Mouse (Mus musculus) CD4-positive helper T cell, adult 2 months (primary cell): ENCODE data around the gene Actl6a.
A peak's percentile ranks its signal among the peaks of the same experiment; 100 is the strongest.
"Not testable (repeated sequence)": the region's sequence is repeated elsewhere in the genome, so short reads cannot be mapped to it uniquely, and the experiment has no call there.

Experiments
- DNase-seq: peaks from one replicate; pipeline ENCODE4 v3.0.0-alpha.2; 2012; ENCODE audit warnings: low read depth, missing footprints, low spot score

The Actl6a gene

DNA sequence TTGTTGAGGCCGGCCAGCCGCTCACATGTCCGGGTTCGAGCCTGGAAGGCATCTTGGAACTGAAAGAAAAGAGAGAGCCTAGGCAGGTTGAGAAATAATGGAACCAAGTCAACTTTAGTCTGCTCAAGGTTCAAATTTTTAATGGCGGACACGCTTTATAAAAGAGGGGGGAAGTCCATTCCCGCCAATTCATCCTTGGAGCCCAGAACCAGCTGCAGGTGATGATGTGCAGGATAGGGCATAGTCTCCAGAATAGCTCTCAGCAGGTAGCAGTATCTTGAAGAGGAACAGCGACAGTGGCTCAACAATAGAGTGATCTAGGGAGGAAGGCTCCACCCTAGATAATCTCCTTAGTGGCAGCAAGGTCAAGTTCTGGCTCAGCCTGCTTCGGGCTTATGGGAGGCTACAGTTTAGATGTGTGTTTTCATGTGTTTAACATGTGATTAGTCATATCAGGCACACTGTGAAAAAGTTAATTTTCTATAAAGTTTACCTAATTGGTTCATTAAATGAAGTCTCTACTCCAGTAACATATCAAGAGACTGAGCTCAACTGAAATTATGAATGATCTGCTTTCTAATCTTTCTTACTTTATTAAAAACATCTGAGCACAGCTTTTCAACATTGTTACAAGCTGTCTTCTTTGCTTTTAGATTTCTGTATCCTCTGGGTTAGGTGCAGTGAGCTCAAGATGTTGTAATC, at the start of gene Actl6a:
Gene Actl6a, plus strand, starts transcription at position 652 of the 702 bp plus-strand sequence.
- DNase-seq: not testable (repeated sequence)

DNA sequence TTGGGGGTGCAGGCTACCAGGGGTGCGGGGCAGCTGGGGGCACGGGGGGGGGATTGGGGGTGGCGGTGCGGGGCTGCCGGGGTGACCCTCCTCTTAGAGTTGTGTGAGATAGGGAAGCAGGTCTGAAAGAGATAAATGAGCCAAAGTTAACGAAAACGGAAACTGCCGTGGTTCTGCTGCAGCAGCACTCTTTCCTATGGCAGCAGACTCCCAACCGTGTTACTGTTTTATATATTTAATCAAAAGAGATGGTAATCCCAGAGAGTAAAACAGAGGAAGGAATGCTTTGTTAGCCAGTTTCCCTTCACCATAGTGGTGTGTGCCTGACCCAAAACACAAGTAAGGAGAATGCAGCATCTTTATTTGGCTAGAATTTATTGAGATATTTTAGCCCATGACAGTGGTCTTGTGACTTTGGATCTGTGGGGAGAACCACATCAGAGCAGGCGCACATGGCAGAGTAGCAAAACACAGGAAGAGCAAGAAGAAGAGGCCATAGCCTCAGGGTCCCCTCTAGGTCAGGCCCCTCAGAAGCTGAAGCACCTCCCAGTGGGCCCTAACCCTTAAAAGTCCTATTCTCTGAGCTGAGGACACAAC, 49.6 kb upstream of the Actl6a start:
- no peak for DNase-seq

DNA sequence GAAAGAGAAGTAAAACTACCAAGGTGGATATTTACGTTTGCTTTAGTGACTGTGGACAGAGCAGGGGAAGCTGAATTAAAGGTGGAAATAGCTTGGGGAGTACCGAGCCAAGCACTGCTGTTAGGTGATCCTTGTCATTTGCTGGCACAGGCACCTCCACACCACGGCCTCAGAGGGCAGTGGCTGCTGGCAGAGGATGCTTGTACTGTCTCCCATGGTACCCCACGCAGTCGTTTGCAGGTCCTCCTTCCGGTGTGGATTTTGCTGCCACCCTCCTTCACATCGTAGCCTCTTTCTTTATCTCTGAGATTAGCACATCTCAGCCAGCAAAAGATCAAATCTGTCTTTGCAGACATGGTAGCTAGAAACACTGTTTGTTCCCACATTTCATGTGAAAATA, 47.7 kb upstream of the Actl6a start:
- no peak for DNase-seq

DNA sequence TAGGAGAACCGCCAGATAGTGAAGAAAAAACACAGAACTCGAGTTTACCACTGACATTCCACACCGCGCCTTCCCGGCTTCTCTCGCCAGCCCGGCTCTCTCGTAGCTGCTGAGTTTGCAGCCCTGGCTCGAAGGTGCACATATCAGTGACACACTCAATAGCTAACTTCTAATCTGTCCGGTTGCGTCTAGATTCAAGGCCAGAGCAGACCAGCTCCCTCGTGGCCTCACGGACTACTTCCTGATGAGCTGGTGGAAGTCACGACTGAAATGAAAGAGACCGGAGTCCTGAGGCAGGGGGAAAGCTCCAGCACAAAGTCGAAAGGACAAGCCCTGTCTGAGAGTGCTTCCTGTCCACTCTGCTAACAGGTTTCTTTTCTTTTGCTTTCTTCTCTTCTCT, 47.3 kb upstream of the Actl6a start:
- DNase-seq: no peak

DNA sequence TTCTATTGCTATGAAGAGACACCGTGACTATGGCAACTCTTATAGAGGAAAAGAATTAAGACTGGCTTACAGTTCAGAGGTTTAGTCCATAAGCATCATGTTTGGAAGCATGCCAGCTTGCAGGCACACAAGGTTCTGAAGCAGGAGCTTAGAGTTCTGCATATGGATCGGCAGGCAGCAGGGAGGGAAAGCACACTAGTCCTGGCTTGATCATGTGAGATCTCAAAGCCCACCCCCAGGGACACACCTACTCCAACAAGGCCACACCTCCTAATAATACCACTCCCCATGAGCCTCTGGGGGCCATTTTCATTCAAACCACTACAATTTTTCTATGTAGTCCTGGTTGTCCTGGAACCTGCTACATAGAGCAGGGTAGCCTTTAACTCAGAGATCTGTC, 46.6 kb upstream of the Actl6a start:
- DNase-seq: no peak

DNA sequence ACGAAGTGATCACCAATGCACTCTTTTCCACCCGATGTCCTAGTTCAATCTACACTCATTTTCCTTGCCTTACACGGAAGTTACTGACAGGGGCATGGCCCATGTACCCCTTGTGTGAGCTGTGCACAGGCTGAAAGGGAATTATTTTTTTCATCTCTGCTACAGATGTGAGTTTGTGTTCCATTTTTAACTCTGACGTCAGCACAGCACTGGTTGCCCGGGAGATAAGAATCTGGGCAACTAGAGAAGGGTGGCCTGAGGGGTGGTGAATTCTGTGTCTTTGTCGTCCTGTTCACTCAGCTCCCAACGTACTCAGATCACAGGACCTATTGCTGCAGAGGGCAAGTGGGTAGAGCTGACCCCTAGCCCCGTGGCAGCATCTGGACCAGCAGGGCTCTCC, 45.8 kb upstream of the Actl6a start:
- peak; percentile 10 for DNase-seq

DNA sequence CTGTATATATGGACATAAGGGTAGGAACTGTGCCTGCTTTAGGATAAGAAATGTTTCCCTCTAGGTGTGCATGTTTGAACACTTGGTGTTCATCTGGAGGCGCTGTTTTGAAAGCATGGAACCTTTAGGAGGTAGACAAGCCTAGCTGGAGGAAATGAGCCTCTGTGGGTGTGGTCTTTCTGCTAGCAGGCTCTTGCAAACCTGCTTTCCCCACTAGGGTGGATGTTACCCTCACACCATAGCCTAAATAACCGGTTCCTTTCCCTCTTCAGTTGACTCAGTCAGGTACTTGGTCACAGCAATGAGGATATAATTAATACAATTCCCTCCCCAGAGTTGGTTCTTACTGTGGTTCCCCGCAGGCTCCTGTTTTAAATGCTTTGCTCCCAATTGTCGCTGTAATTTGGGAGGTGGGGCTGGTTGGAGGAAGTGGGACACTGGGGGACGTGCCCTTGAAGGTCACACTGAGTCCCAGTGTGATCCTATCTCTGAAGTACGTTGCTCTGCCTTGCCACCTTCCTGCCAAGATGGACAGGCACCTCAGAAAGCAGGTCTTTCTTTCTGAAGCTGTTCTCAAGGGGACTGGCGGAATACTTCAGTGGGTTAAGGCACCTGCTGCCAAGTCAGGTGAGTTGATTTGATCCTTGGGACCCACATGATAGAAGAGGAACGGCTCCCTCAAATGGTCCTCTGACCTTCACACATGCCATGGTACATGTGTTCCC, 45.1 kb upstream of the Actl6a start:
- DNase-seq: no peak

DNA sequence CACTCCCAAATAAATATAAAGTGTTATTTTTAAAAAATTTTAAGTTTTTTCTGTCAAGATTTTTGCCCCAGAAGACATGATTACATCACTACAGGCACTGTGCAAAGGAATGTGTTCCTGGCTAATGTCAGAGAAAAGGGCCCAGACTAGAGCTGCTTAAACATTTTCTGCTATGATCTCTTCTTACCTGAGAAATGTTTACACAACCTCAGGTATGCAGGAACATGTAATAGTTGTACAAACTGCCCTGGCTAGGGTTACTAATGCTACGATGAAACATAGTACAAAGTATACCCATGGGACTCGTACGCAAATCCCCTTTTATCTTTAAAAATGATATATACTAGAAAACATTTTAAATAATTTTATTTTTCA, 44.6 kb upstream of the Actl6a start:
- DNase-seq: no peak

DNA sequence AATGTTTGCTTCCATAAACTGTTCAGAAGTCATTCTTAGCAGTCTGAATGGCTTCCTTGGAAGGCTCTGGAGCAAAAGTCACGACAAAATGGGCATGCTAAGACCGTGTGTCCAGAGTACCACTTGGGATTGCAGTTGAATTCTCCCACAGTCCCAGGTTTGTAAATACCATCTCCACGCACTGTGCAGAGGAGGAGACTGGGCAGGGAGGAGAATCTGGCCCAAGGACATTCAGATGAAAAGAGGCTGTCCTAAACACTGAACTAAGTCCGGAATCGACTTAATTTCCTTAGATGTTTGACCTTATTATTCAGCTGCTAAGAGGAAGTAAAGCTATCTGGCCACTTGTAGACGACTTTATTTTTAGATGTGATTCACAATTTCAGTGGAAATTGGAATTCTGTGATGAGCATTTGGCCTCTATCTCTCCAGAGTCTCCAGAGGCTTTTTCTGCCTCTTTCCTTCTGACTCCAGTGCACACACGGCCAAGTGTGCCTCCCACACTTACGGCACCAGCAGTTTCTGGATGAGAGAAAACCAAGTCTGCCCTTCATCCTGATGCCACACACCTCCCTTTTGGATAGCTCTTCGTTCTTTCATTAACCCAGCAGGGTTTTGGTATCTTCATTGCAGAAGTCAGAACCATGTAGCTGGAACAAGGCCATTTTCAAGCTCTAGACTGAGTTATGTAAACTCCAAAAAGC, 37.7 kb upstream of the Actl6a start:
- DNase-seq: no peak

DNA sequence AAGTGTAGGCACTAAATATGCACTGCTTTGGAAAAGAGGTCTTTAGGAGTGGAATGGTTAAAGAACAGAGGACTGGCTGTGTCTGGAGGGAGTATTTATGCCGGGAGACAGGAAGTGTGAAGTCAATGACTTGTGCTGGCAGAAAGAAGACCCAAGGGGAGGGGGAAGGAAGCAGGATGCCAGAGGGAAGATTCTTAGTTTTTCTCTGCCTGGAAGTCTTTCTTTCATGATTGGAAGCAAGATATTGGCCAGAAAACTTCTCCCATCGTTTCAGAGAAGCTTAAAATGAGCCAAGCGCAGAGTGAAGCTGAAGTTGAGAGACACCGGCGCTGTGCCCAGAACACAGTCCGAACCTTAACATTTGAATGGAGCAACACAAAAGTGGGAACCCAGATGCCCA, 36.9 kb upstream of the Actl6a start:
- no peak for DNase-seq

DNA sequence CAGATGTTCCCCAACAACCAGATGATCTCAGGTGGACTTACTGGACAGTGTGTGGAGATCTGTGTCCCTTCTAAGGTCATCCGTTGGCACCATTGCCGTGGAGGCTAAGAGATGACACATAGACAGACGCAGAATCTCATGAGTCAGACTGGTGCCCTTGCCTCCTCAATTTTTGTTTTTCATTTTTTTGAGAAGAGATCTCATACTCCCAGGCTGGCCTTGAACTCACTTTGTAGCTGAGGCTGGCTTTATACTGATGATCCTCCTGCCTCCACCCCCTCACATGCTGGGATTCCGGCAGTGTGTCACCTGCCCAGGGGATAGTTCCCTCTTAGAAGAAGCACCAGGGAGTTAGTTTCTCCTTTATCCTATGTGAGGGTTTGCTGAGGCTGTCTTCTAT, 35.9 kb upstream of the Actl6a start:
- DNase-seq: no peak

DNA sequence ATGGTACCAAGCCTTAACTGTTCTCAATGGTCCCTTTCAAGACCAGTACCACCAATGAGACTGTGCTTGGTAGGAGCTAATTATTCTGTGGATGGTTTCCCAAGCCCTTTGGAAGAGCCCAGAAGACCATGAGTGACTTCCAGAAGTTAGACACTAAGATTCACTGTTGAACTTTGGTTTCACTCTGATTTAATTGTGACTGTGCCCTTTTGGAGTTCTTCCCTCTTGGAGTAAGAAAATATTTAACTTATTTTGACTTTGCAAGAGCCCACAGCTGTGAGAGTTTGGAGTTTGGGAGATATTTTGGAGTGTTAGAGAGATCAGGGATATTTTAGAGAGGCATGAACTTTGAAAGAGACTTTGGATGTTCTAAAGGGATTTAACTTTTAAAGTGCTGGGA, 32.9 kb upstream of the Actl6a start:
- no peak for DNase-seq

DNA sequence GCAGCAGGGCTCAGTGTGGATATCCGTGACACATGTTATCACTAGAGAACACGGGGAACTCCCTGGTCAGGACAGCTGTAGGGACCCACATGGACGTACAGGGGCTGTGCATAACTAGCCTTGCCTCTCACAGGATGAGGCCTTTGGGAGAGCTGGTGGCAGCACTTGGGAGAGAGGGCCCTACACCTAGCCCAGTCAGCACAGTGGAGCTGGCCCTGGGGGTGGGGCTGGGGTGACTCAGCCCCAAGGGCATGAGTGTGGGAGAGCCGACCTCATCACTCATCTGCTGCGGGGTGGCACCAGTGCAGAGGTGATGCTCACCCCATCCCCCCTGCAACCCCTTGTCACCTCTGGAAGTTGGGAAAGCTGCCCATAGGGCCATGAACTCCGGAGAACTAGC, 29.7 kb upstream of the Actl6a start:
- DNase-seq: no peak

DNA sequence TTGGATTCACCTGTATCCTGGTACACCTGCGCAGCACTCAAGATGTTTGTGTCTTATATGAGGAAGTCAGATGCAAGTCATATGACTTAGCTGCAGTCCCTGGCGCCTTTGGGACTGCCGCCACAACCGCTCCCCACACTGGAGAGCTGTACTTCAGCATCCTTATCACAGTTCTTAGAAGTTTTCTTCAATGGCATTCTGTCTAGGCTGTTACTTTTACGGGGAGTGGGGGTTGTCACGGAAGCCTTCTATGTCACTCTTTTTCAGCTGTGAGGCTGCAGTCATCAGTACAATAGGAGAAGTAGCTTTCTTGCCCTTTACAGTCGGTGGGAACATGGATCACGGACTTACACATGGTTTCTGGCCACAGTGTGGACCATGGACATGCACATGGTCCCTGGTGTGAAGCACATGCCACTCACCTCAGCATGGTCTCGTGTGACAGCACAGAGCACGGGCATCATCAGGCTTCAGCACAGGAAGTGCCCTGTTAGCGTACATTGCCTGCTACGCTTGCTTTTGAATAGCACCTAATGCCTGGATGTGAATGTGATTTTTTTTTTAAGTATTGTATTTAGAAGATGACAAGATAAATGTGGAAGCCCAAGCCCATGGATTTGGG, 23.1 kb upstream of the Actl6a start:
- no peak for DNase-seq

DNA sequence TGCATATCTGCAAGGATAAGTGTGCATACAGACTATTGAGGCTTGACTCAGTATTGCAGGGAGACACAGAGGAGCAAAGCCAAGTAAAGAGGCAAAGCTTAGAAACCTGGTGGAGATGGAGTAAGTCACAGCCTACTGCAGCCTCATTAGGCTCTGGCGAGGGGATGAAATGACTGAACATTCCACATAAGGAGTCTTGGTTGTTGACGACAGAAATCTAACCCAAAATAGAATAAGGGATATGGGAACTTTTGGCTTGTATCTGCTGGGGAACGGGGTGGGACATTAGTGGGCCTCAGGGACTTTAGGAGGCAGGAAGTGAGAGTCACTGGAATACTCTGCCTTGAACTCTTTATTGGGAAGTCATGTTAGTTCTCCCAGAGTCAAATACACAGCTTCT, 21.5 kb upstream of the Actl6a start:
- DNase-seq: no peak

DNA sequence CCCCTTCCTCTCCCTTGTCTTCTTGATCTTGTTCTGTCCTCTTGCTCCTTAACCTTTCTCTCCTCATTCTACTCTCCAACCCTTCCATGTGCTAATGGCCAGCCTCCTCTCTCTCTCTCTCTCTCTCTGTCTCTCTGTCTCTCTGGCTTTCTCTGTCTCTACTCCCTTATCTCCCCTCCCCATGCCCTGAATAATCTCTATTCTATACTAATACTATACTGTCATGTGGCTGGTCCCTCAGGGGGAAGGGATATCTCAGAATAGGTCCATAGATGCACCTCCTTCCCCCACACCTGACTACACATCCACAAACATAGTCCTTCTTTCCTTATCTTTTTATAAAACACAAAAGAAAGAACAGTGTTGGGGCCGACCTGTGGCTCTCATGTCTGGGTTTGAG, 19.6 kb upstream of the Actl6a start:
- DNase-seq: no peak

DNA sequence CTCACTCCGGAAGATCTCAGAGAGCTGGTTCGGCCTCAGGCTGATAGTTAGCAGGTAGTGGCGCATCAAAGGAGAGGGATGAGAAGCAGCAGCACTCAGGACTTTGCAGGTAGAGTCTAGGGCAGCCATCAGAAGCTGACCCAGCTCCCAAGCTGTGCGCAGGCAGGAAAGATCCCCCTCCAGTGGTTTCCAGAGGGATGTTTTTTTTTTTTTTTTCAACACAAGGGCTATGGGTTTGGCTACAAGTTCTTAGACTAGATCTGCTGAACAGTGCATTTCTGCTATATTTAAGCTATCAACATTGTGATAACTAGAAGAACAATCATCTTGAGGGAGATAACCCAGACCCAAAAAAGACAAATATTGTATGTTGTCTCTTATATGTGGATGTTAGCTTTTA, 18.9 kb upstream of the Actl6a start:
- DNase-seq: no peak

DNA sequence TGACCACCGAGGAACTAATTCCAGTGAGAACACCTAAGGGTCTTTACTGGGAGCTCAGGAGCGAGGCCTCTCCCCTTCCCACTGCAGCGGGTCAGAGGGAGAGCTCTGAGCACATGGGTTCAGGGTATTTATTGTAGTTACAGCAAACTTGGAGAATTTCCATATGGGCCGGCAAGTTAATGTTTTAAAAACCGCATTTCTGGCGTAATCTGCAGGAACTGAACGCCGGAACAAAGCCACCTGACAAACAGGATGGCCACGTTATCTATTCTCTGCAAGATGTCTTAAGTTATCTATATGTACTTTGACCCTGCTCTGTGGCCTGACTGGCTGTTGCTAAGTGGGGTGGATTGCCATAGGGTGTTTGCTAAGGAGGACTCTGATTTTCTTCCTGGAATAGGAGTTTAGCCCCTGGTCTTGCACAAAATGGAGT, 16.5 kb upstream of the Actl6a start:
- DNase-seq: no peak

DNA sequence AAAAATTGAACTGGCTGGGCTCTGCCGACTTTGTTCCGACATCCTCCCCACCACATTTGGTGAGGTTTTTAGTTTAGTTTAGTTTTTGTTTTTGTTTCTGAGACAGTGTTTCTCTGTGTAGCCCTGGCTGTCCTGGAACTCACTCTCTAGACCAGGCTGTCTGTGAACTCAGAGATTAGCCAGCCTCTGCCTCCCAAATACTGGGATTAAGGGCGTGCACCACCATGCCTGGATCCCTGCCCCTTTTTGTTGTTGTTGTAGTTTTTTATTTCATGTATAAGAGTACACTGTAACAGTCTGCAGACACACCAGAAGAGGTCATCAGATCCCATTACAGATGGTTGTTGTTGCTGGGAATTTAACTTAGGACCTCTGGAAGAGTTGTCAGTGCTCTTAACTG, 16.1 kb upstream of the Actl6a start:
- DNase-seq: no peak

DNA sequence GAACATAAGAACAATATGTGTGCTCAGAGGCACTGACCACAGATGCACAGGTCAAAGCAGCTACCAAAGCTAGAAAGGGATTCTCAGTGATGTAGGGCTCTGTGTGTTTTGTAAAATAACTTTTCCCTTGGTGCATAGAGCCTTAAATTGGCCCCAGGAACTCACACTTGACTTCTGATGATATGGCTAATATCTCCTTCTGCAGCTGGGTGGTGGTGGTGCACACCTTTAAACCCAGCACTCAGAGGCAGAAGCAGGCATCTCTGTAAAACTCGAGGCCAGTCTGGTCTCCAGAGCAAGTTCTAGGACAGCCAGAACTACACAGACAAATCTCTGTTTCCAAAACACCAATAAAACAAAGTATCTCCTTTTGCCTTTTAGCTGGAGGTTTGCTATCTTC, 15.2 kb upstream of the Actl6a start:
- DNase-seq: no peak

DNA sequence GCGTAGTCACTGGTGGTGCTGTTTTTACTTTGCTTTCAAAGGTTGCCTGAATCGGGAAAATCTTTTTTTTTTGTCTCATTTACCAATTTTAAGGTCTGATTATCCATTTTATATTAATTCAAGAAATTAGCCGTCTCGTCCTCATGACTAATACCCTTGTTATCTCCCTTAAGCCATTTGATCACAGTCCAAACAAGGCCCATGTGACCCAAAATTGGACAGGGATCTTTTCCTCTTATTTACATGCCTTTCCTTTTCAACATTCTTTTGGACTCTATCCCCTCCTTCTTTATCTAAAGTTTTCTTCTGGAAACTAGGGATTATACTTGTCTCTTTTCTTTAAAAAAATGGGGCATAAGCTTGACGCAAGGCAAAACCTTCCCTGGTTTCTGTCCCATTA, 14.3 kb upstream of the Actl6a start:
- DNase-seq: no peak

DNA sequence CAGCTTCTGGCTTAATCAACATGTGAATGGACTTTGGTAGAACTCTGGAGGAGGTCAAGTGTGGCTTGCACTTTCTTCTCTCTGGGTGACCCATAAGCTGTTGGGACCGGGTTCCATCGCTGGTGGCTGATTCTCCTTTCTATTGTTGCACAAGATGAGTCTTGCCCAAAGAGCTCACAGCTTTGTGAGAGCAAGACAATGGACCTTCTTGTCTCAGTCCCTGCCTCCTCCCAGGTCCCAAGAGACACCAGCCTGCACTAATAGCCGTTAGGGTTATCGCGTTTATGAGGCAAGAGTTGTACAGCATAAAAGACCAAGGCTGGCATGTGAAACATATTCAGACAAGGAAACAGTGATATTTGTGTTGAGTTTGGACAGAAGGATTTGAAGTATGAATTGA, 11.9 kb upstream of the Actl6a start:
- no peak for DNase-seq
